8 mouse cellular contexts compared by ENCODE assay signal in the genomic region with DNA sequence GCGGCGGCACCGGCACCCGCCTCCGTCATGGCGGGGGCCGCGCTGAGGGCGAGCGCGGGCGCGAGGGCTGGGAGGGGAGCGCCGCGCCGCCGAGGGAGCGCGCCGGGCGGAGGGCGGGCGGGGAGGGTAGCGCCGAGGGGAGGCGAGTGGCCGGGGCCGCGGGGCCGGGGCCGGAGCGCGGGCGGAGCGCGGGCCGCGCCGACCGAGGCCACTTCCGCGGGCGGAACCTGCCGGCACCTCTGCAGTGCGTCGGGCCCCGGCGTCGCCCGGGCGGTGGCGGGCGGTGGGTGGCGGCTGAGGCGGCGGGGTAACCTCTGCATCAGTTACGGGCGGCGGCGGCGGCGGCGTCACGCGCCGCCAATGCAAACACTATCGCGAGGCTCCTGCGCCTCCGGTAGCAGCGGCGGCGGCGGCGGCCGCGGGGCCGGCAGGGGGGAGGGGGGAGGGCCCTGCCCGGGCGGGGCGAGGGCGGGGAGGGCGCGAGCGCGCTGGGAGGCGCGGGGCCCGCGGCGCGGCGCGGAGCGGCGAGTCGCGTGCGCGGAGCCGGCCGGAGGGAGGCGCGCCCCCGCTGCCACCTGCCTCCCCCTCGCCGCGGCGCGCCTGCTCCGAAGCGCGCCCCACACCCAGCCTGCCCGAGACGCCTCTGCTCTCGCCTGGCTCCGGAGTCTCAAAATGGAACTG. TPM values are rescaled to one million over a fixed set of nuclear protein-coding genes. Genes with fewer than 3 reads are reported as not detected.
DNase-seq lines count a peak whose midpoint lies in the region; ATAC-seq and TF ChIP-seq lines count a peak whose summit lies in the region.

A gene (minus strand): TSS at position 358 of the 681 bp plus-strand sequence.

- ATAC-seq in Patski: peak; percentile 80
- peak; percentile 87 for ATAC-seq in hindbrain, embryonic 13.5 days (ENCODE audit: low FRiP score)

- H3K4me1 ChIP-seq in hindbrain, embryonic 13.5 days (replicated peaks): peaks cover 14% of the 10 kb centered on the region

- H3K79me2 ChIP-seq in macrophage (ENCODE audit: inconsistent target): peaks cover 42% of the 10 kb centered on the region

- H3K9ac ChIP-seq in hindbrain, embryonic 13.5 days: peak within 1 kb of the TSS; percentile 94

- no peak for DNase-seq in Patski (ENCODE audit: low read depth, low spot score)
- DNase-seq in cerebellum, adult 9-10 months: peak; percentile 60
- peak; percentile 28 to 61 for DNase-seq in frontal cortex, postnatal 10 days (ENCODE audit: low spot score in 2 of 2)
- peak; percentile 59 to 76 for DNase-seq in left cerebral cortex, adult 18-20 months (ENCODE audit: low spot score in 2 of 2)
- peak; percentile 76 for DNase-seq in right cerebral cortex, adult 18-20 months
- peak; percentile 15 for DNase-seq in urinary bladder, postnatal 10 days (ENCODE audit: low spot score)

- H3K27me3 ChIP-seq in Patski: no peaks in the 10 kb centered on the region
- no peaks in the 10 kb centered on the region for H3K27me3 ChIP-seq in hindbrain, embryonic 13.5 days

- H3K4me3 ChIP-seq in hindbrain, embryonic 13.5 days: peak within 1 kb of the TSS; percentile 93
- peak within 1 kb of the TSS; percentile 65 for H3K4me3 ChIP-seq in macrophage (ENCODE audit: inconsistent target)

- in situ Hi-C loops in Patski (cut with MboI; ENCODE audit: low pct_unique_long_range_greater_than_20kb): no loop called here

- CTCF ChIA-PET in Patski (lab: Charles Lee): no interaction called here

- H3K27ac ChIP-seq in hindbrain, embryonic 13.5 days: peak within 1 kb of the TSS; percentile 99
- H3K27ac ChIP-seq in macrophage: peak within 1 kb of the TSS; percentile 48

- POLR2A ChIA-PET in Patski (lab: Charles Lee): no interaction called here

- TF ChIP-seq CTCF in Patski (IDR thresholded peaks at IDR 0.05): no peak

- WGBS in hindbrain, embryonic 13.5 days: under 1% methylated on average over 44 of the region's 118 CpGs
- under 1% methylated on average over 85 of the region's 118 CpGs for WGBS in macrophage (ENCODE audit: missing documents)

- peak within 1 kb of the TSS; percentile 68 for H3K4me2 ChIP-seq in hindbrain, embryonic 13.5 days

- H3K36me3 ChIP-seq in hindbrain, embryonic 13.5 days: no peaks in the 10 kb centered on the region
- no peaks in the 10 kb centered on the region for H3K36me3 ChIP-seq in macrophage (ENCODE audit: inconsistent target)

- no peaks in the 10 kb centered on the region for H3K9me3 ChIP-seq in hindbrain, embryonic 13.5 days

RNA-seq across cellular contexts. Expression of the gene that starts here (rescaled TPM):
- polyA plus RNA-seq in Patski (2021) (65.1 TPM), macrophage (2018) (57.5 to 101 TPM (median 66.5 TPM) in 3 replicates)
- polyA plus RNA-seq in hindbrain, embryonic 13.5 days (2015; fragmentation: Nextera tagmentation; extraction: Ambion mirVana): 22.2 and 23.8 TPM in 2 replicates
- total RNA-seq in left cerebral cortex, adult 18-20 months (2021): 10 to 100 TPM; 79.4 to 85.9 TPM
- 100 to 1,000 TPM in 18 of 26 experiments, 10 to 100 TPM in 8; 40.0 to 222 (median 173) TPM for total RNA-seq in macrophage (2018; cell fraction: chromatin; rRNA removed)
- 10 to 100 TPM; 44.7 to 97.7 (median 79.4) TPM for total RNA-seq in macrophage (2018; cell fraction: cytosol; rRNA removed)
- 100 to 1,000 TPM in 16 of 26 experiments, 10 to 100 TPM in 10; 46.3 to 201 (median 118) TPM for total RNA-seq in macrophage (2018; cell fraction: nucleus; rRNA removed)
